Mouse (Mus musculus): ENCODE measurements at regions not wholly inside any gene's neighbourhood (a gene's known extent, or its start where the extent isn't known, plus 50 kb on each side); places are given as distances from the start of the nearest gene placed in this dataset.

DNA sequence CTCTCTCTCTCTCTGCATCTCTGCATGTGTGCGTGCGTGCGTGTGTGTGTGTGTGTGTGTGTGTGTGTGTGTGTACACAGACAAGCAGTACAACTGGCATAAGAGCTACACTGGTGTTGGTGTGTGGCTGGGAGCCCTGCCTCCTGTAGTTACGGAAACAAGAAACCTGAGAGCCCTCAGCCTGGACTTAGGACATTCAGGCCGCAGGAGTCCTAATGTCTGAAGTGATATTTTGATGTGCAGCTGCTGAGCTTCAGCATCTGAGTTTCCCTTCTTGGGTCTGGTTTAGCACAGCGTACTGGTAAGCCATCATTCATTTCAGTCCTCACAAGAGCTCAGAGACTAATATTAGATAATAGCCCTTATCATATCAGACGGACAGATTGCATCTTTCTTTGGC is 134.8 kb upstream of the Runx1 start:
- H3K9ac ChIP-seq (replicated peaks; ENCODE audit: low read depth), result no peak overlapping the region
- H3K4me2 ChIP-seq (replicated peaks; ENCODE audit: low read depth, low read length), result no peak overlapping the region
- no peaks in the 10 kb centered on the region for H3K9me3 ChIP-seq (ENCODE audit: low read length)
- H3K4me3 ChIP-seq (ENCODE audit: low read depth, low read length), result no peak overlapping the region
- 73% methylated on average over 7 of the region's 7 CpGs for WGBS
- H3K36me3 ChIP-seq (ENCODE audit: insufficient read depth, low read length), result no peaks in the 10 kb centered on the region
- DNase-seq (ENCODE audit: low spot score) (no peak), ATAC-seq (no peak)
- no peak for TF ChIP-seq EP300 (IDR thresholded peaks at IDR 0.05)
- TF ChIP-seq CTCF (IDR thresholded peaks at IDR 0.05), result no peak
- no peak overlapping the region for H3K27ac ChIP-seq (ENCODE audit: low read length)
- H3K4me1 ChIP-seq (ENCODE audit: insufficient read depth, low read depth, low read length), result no peaks in the 10 kb centered on the region
- no peaks in the 10 kb centered on the region for H3K27me3 ChIP-seq (replicated peaks; ENCODE audit: insufficient read depth, low read length)

DNA sequence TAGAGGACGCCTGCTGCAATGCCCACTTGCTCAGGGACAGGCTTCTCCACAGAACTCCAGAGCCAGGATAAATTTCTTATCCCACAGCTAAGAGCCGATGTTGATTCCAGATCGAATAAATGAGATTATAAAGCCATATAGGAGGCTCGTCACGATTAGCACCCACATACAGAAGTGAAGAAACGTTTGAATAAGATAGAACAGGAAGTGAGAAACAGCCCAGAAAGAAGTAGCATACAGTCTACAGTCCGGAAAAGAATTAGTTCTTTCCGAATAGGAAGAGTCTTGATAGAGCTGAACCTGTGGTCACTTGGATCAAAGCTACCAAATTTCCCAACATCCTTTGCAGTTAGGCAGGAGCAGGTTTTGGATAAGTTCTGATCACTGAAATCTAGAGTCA is 133.0 kb upstream of the Runx1 start:
- Histone ChIP-seq H3K4me3 (ENCODE audit: low read depth, low read length) (no peak overlapping the region), H3K9ac (replicated peaks; ENCODE audit: low read depth) (no peak overlapping the region), H3K9me3 (ENCODE audit: low read length) (no peaks in the 10 kb centered on the region), H3K4me1 (ENCODE audit: insufficient read depth, low read depth, low read length) (0 out of 2 replicates have a peak, but pooled peaks cover 2% of the 10 kb centered on the region), H3K27me3 (replicated peaks; ENCODE audit: insufficient read depth, low read length) (no peaks in the 10 kb centered on the region), H3K4me2 (replicated peaks; ENCODE audit: low read depth, low read length) (no peak overlapping the region), H3K27ac (ENCODE audit: low read length) (no peak overlapping the region), H3K36me3 (ENCODE audit: insufficient read depth, low read length) (no peaks in the 10 kb centered on the region)
- ATAC-seq, result no peak
- 82% methylated on average over 8 of the region's 8 CpGs for WGBS
- TF ChIP-seq EP300 (IDR thresholded peaks at IDR 0.05) (no peak), CTCF (IDR thresholded peaks at IDR 0.05) (no peak)
- no peak for DNase-seq (ENCODE audit: low spot score)

DNA sequence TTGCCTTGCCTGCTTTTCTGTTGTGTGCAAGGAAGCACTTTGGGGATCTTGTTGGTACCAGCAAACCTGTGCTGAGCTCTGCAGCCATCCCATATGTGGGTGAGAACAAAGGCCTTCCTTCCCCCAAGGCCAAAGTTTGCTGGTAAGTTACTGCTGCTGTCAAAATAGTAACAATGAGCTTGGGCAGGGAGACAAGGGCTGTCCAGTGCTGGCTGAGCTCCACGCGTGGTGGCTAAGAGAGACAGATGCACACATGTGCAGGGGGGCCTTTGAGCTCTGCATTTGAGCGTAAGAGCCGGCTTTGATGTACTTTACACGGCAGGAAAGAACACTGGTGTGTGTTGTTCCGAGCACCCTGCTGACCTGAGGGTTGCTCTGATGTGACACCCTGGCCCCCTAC is 132.2 kb upstream of the Runx1 start:
- no peak overlapping the region for H3K27ac ChIP-seq (ENCODE audit: low read length)
- H3K4me2 ChIP-seq (replicated peaks; ENCODE audit: low read depth, low read length), result no peak overlapping the region
- no peaks in the 10 kb centered on the region for H3K27me3 ChIP-seq (replicated peaks; ENCODE audit: insufficient read depth, low read length)
- no peaks in the 10 kb centered on the region for H3K36me3 ChIP-seq (ENCODE audit: insufficient read depth, low read length)
- H3K4me1 ChIP-seq (ENCODE audit: insufficient read depth, low read depth, low read length), result 0 out of 2 replicates have a peak, but pooled peaks cover 2% of the 10 kb centered on the region
- DNase-seq (ENCODE audit: low spot score) (no peak), ATAC-seq (no peak)
- TF ChIP-seq CTCF (IDR thresholded peaks at IDR 0.05) (no peak), EP300 (IDR thresholded peaks at IDR 0.05) (no peak)
- no peak overlapping the region for H3K9ac ChIP-seq (replicated peaks; ENCODE audit: low read depth)
- WGBS, result 53% methylated on average over 6 of the region's 6 CpGs
- H3K4me3 ChIP-seq (ENCODE audit: low read depth, low read length), result no peak overlapping the region
- H3K9me3 ChIP-seq (ENCODE audit: low read length), result no peaks in the 10 kb centered on the region

DNA sequence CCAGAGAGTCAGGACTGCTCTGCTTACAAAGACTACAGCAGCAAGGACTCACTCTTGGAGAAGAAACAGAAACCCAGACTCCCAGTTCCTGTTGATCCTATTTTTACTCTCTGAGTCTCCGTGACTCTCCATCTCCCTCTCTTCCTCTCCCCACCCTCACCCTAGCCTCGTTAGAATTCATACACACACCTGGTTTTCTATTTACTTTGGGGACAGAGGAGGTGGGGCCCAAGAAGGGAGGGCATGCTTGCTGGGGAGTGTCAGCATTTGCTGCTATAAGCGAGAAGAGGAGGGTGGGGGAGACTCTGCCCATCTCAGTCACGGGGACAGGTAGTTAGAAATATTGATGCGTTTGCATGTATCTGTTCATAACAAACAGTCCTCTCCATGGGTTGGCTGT is 129.6 kb upstream of the Runx1 start:
- no peak overlapping the region for H3K4me3 ChIP-seq (ENCODE audit: low read depth, low read length)
- ATAC-seq (no peak), DNase-seq (ENCODE audit: low spot score) (peak; percentile 28)
- no peaks in the 10 kb centered on the region for H3K36me3 ChIP-seq (ENCODE audit: insufficient read depth, low read length)
- no peaks in the 10 kb centered on the region for H3K27me3 ChIP-seq (replicated peaks; ENCODE audit: insufficient read depth, low read length)
- no peak overlapping the region for H3K4me2 ChIP-seq (replicated peaks; ENCODE audit: low read depth, low read length)
- 34% methylated on average over 5 of the region's 5 CpGs for WGBS
- TF ChIP-seq EP300 (IDR thresholded peaks at IDR 0.05) (no peak), CTCF (IDR thresholded peaks at IDR 0.05) (no peak)
- no peak overlapping the region for H3K9ac ChIP-seq (replicated peaks; ENCODE audit: low read depth)
- no peaks in the 10 kb centered on the region for H3K9me3 ChIP-seq (ENCODE audit: low read length)
- no peak overlapping the region for H3K27ac ChIP-seq (ENCODE audit: low read length)
- 0 out of 2 replicates have a peak, but pooled peaks cover 2% of the 10 kb centered on the region for H3K4me1 ChIP-seq (ENCODE audit: insufficient read depth, low read depth, low read length)

DNA sequence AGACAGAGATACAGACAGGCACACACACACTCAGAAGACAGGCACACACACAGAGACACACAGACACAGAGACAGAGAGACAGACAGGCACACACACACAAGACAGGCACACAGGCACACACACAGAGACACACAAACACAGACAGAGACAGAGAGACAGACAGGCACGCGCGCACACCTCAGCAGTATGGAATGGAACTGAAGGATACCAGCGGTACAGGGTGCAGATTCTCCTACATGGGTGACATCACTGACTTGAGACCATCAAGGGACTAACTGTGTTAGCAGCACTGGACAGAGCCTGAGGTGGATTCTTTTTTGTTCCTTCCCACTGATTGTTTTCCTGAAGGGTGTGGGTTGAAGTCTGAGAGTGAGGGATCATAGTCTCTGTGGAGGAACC is 129.1 kb upstream of the Runx1 start:
- 95% methylated on average over 4 of the region's 4 CpGs for WGBS
- DNase-seq (ENCODE audit: low spot score) (no peak), ATAC-seq (no peak)
- Histone ChIP-seq H3K9ac (replicated peaks; ENCODE audit: low read depth) (no peak overlapping the region), H3K4me3 (ENCODE audit: low read depth, low read length) (no peak overlapping the region), H3K36me3 (ENCODE audit: insufficient read depth, low read length) (no peaks in the 10 kb centered on the region), H3K27me3 (replicated peaks; ENCODE audit: insufficient read depth, low read length) (no peaks in the 10 kb centered on the region), H3K4me2 (replicated peaks; ENCODE audit: low read depth, low read length) (no peak overlapping the region), H3K4me1 (ENCODE audit: insufficient read depth, low read depth, low read length) (0 out of 2 replicates have a peak, but pooled peaks cover 2% of the 10 kb centered on the region), H3K27ac (ENCODE audit: low read length) (no peak overlapping the region), H3K9me3 (ENCODE audit: low read length) (no peaks in the 10 kb centered on the region)
- TF ChIP-seq CTCF (IDR thresholded peaks at IDR 0.05) (no peak), EP300 (IDR thresholded peaks at IDR 0.05) (no peak)

DNA sequence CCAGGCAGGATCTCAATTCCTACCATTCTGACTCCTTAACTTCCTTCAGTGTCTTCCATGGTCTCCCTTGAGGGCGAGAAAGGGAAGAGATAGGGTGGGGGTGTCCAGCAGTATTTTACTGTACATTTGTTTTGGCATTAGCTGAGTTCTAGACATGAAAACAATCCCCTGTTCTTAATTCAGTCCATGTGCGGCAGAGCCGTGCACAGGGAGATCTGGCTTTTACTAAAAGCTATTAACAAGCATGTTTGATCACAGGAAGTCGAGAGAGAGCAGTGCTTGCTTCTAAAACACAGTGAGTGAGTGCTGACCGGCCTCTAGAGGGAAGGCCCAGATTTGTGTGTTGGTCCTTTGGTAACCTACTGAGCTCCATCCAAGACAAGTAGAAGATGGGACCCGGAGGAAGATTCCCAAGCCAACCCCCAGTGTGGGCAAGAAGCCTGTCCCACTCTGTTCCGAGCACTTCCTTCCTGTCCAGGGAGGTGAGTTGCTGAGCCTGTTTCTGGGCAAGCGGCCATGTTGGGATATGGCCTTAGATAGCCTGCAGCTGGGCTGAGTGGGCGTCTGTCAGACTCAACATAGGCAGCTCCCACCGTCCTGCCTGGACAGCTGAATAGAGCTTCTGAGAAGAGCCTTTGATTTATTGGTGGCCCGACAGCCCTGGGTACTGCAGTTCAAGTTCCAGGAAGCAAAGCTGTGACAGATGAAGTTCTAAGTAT is 128.1 kb upstream of the Runx1 start:
- no peak for TF ChIP-seq CTCF (IDR thresholded peaks at IDR 0.05)
- peak; percentile 36; the same call in 1 of the 2 replicates for TF ChIP-seq EP300 (IDR thresholded peaks at IDR 0.05)
- H3K4me2 ChIP-seq (replicated peaks; ENCODE audit: low read depth, low read length), result no peak overlapping the region
- no peak overlapping the region for H3K9ac ChIP-seq (replicated peaks; ENCODE audit: low read depth)
- 40% methylated on average over 11 of the region's 11 CpGs for WGBS
- no peaks in the 10 kb centered on the region for H3K36me3 ChIP-seq (ENCODE audit: insufficient read depth, low read length)
- H3K27me3 ChIP-seq (replicated peaks; ENCODE audit: insufficient read depth, low read length), result no peaks in the 10 kb centered on the region
- H3K4me3 ChIP-seq (ENCODE audit: low read depth, low read length), result no peak overlapping the region
- H3K9me3 ChIP-seq (ENCODE audit: low read length), result no peaks in the 10 kb centered on the region
- DNase-seq (ENCODE audit: low spot score) (peak; percentile 61), ATAC-seq (peak; percentile 88)
- no peak overlapping the region for H3K27ac ChIP-seq (ENCODE audit: low read length)
- H3K4me1 ChIP-seq (ENCODE audit: insufficient read depth, low read depth, low read length), result 0 out of 2 replicates have a peak, but pooled peaks cover 2% of the 10 kb centered on the region

All from lung, postnatal 0 days (tissue).